Mouse (Mus musculus) limb, embryonic 15.5 days (tissue): ENCODE measurements around the gene Rabgap1l. TPM values are rescaled to one million over a fixed set of nuclear protein-coding genes. Genes with fewer than 3 reads are reported as not detected.

Experiments used
- ATAC-seq: fragments of 200-750 bp; cut with Nextera tagmentation; 2 replicates; pipeline ENCODE4 v1.8.0; 2017; ENCODE audit warnings: low read depth, moderate TSS enrichment; ENCODE audit not compliant: insufficient number of reproducible peaks, low FRiP score, low TSS enrichment
- H3K27ac ChIP-seq: fragments of 300-500 bp; sonication (generic); 2 replicates; pipeline ENCODE4 v1.5.1; 2015; ENCODE audit warnings: moderate library complexity, mild to moderate bottlenecking, inconsistent platforms
- H3K27me3 ChIP-seq: fragments of 300-500 bp; sonication (generic); 2 replicates; pipeline ENCODE4 v1.6.1; 2015; ENCODE audit warnings: inconsistent platforms
- H3K36me3 ChIP-seq: fragments of 300-500 bp; sonication (generic); 2 replicates; pipeline ENCODE4 v1.6.1; 2015; ENCODE audit warnings: inconsistent platforms
- H3K4me1 ChIP-seq: fragments of 300-500 bp; sonication (generic); 2 replicates; pipeline ENCODE4 v1.6.1; 2015; ENCODE audit warnings: inconsistent platforms
- H3K4me2 ChIP-seq: fragments of 300-500 bp; sonication (generic); 2 replicates; pipeline ENCODE4 v1.6.1; 2015; ENCODE audit warnings: mild to moderate bottlenecking, inconsistent platforms
- H3K4me3 ChIP-seq: fragments of 300-500 bp; sonication (generic); 2 replicates; pipeline ENCODE4 v1.5.1; 2015; ENCODE audit warnings: mild to moderate bottlenecking, inconsistent platforms
- H3K9ac ChIP-seq: fragments of 300-500 bp; sonication (generic); 2 replicates; pipeline ENCODE4 v1.6.1; 2015; ENCODE audit warnings: inconsistent platforms
- H3K9me3 ChIP-seq: fragments of 300-500 bp; sonication (generic); 2 replicates; pipeline ENCODE4 v1.6.1; 2016; ENCODE audit warnings: inconsistent platforms
- WGBS: fragments of 180-500 bp; shearing (Covaris S2); methylation state at CpG from one replicate; pipeline ENCODE4 v1.1.7; 2015; 5-methylcytosine and 5-hydroxymethylcytosine counted together
- polyA plus RNA-seq: library from polyadenylated mRNA; unstranded; fragments of >200 nt; fragmentation: Nextera tagmentation; extraction: Ambion mirVana; gene quantifications from 2 replicates; pipeline ENCODE4 v1.2.1, GENCODE M21; 2015

The Rabgap1l gene
- polyA plus RNA-seq, 1 experiment from 2014 or later = 19.6 TPM

GRCm38 (mm10) chr1:160232113-160232512 is 560.9 kb downstream of the Rabgap1l start:
- H3K9ac ChIP-seq = no peak overlapping the region
- ATAC-seq = no peak
- peaks cover 10% of the 10 kb centered on the region; the same call in 1 of the 2 replicates for H3K4me1 ChIP-seq
- WGBS = 80% methylated on average over 3 of the region's 3 CpGs
- no peak overlapping the region for H3K4me3 ChIP-seq
- no peak overlapping the region for H3K4me2 ChIP-seq
- no peaks in the 10 kb centered on the region for H3K9me3 ChIP-seq
- no peak overlapping the region for H3K27ac ChIP-seq
- no peaks in the 10 kb centered on the region for H3K27me3 ChIP-seq
- H3K36me3 ChIP-seq = no peaks in the 10 kb centered on the region

- WGBS = 18% methylated on average over 4 of the region's 4 CpGs
- no peaks in the 10 kb centered on the region for H3K36me3 ChIP-seq
- H3K27ac ChIP-seq = no peak overlapping the region
- ATAC-seq = no peak
- peaks cover 10% of the 10 kb centered on the region; the same call in 1 of the 2 replicates for H3K4me1 ChIP-seq
- H3K4me2 ChIP-seq = no peak overlapping the region
- H3K4me3 ChIP-seq = no peak overlapping the region
- no peaks in the 10 kb centered on the region for H3K27me3 ChIP-seq
- H3K9me3 ChIP-seq = no peaks in the 10 kb centered on the region
- no peak overlapping the region for H3K9ac ChIP-seq
Measured at GRCm38 (mm10) chr1:160231013-160231412, 562.0 kb downstream of the Rabgap1l start.

GRCm38 (mm10) chr1:160227850-160228249 is 565.2 kb downstream of the Rabgap1l start:
- Histone ChIP-seq H3K9ac (no peak overlapping the region), H3K27me3 (no peaks in the 10 kb centered on the region), H3K36me3 (0 out of 2 replicates have a peak, but pooled peaks cover 4% of the 10 kb centered on the region), H3K27ac (no peak overlapping the region), H3K4me2 (no peak overlapping the region), H3K9me3 (no peaks in the 10 kb centered on the region), H3K4me1 (0 out of 2 replicates have a peak, but pooled peaks cover 3% of the 10 kb centered on the region), H3K4me3 (no peak overlapping the region)
- ATAC-seq = no peak

- 87% methylated on average over 4 of the region's 4 CpGs for WGBS
- Histone ChIP-seq H3K9me3 (no peaks in the 10 kb centered on the region), H3K4me3 (no peak overlapping the region), H3K9ac (no peak overlapping the region), H3K4me2 (no peak overlapping the region), H3K27ac (no peak overlapping the region), H3K4me1 (0 out of 2 replicates have a peak, but pooled peaks cover 3% of the 10 kb centered on the region), H3K36me3 (0 out of 2 replicates have a peak, but pooled peaks cover 4% of the 10 kb centered on the region), H3K27me3 (no peaks in the 10 kb centered on the region)
- no peak for ATAC-seq
Measured at GRCm38 (mm10) chr1:160227196-160227595, 565.8 kb downstream of the Rabgap1l start.

- ATAC-seq = no peak
- Histone ChIP-seq H3K27ac (no peak overlapping the region), H3K4me3 (no peak overlapping the region), H3K9me3 (no peaks in the 10 kb centered on the region), H3K27me3 (no peaks in the 10 kb centered on the region), H3K36me3 (0 out of 2 replicates have a peak, but pooled peaks cover 4% of the 10 kb centered on the region), H3K4me1 (no peaks in the 10 kb centered on the region), H3K9ac (no peak overlapping the region), H3K4me2 (no peak overlapping the region)
- WGBS = 34% methylated on average over 2 of the region's 2 CpGs
Measured at GRCm38 (mm10) chr1:160224093-160224492, 568.9 kb downstream of the Rabgap1l start.

- no peak overlapping the region for H3K4me3 ChIP-seq
- H3K27me3 ChIP-seq = no peaks in the 10 kb centered on the region
- no peak overlapping the region for H3K27ac ChIP-seq
- no peaks in the 10 kb centered on the region for H3K4me1 ChIP-seq
- no peak overlapping the region for H3K4me2 ChIP-seq
- no peak overlapping the region for H3K9ac ChIP-seq
- ATAC-seq = no peak
- no peaks in the 10 kb centered on the region for H3K9me3 ChIP-seq
- 83% methylated on average over 3 of the region's 3 CpGs for WGBS
- no peaks in the 10 kb centered on the region for H3K36me3 ChIP-seq
Measured at GRCm38 (mm10) chr1:160217898-160218297, 575.1 kb downstream of the Rabgap1l start.

- ATAC-seq = no peak
- H3K27ac ChIP-seq = no peak overlapping the region
- H3K27me3 ChIP-seq = no peaks in the 10 kb centered on the region
- no peak overlapping the region for H3K9ac ChIP-seq
- H3K4me1 ChIP-seq = peaks cover 11% of the 10 kb centered on the region
- WGBS = 92% methylated on average over 7 of the region's 7 CpGs
- no peaks in the 10 kb centered on the region for H3K9me3 ChIP-seq
- no peak overlapping the region for H3K4me2 ChIP-seq
- no peak overlapping the region for H3K4me3 ChIP-seq
- H3K36me3 ChIP-seq = no peaks in the 10 kb centered on the region
Measured at GRCm38 (mm10) chr1:160214171-160214570, 578.8 kb downstream of the Rabgap1l start.

GRCm38 (mm10) chr1:160212703-160213669 is 580.0 kb downstream of the Rabgap1l start, which contains the start of gene Cacybp:
Gene Cacybp (minus strand): TSS chr1:160212875.
- H3K27me3 ChIP-seq = no peaks in the 10 kb centered on the region
- H3K4me1 ChIP-seq = peaks cover 11% of the 10 kb centered on the region
- peak within 1 kb of the TSS; percentile 100 for H3K27ac ChIP-seq
- WGBS = under 1% methylated on average over 76 of the region's 76 CpGs
- peak within 1 kb of the TSS; percentile 59 for H3K4me2 ChIP-seq
- no peaks in the 10 kb centered on the region for H3K36me3 ChIP-seq
- H3K9ac ChIP-seq = peak within 1 kb of the TSS; percentile 89
- no peaks in the 10 kb centered on the region for H3K9me3 ChIP-seq
- peak within 1 kb of the TSS; percentile 92 for H3K4me3 ChIP-seq
- ATAC-seq = peak; percentile 99

- no peaks in the 10 kb centered on the region for H3K27me3 ChIP-seq
- WGBS = under 1% methylated on average over 45 of the region's 45 CpGs
- peaks cover 7% of the 10 kb centered on the region for H3K36me3 ChIP-seq
- peak overlapping the region; percentile 89 for H3K9ac ChIP-seq
- peak; percentile 60; the same call in 1 of the 2 replicates for ATAC-seq
- peak overlapping the region; percentile 100 for H3K27ac ChIP-seq
- peaks cover 11% of the 10 kb centered on the region for H3K4me1 ChIP-seq
- peak overlapping the region; percentile 59 for H3K4me2 ChIP-seq
- peak overlapping the region; percentile 92 for H3K4me3 ChIP-seq
- H3K9me3 ChIP-seq = no peaks in the 10 kb centered on the region
Measured at GRCm38 (mm10) chr1:160212123-160212691, 580.8 kb downstream of the Rabgap1l start.

GRCm38 (mm10) chr1:160211597-160212122 is 581.4 kb downstream of the Rabgap1l start:
- Histone ChIP-seq H3K36me3 (peaks cover 13% of the 10 kb centered on the region), H3K4me3 (peak overlapping the region; percentile 92), H3K4me1 (peaks cover 11% of the 10 kb centered on the region), H3K9ac (peak overlapping the region; percentile 89), H3K27me3 (no peaks in the 10 kb centered on the region), H3K4me2 (peak overlapping the region; percentile 59), H3K9me3 (no peaks in the 10 kb centered on the region), H3K27ac (peak overlapping the region; percentile 100; the same call in 1 of the 2 replicates)
- ATAC-seq = no peak
- 2% methylated on average over 8 of the region's 8 CpGs for WGBS

- H3K27ac ChIP-seq = no peak overlapping the region
- WGBS = 54% methylated on average over 3 of the region's 3 CpGs
Measured at GRCm38 (mm10) chr1:160210566-160210965, 582.4 kb downstream of the Rabgap1l start.

More at GRCm38 (mm10) chr1:160210566-160210965, 582.4 kb downstream of the Rabgap1l start:
- H3K27me3 ChIP-seq = no peaks in the 10 kb centered on the region
- H3K9me3 ChIP-seq = no peaks in the 10 kb centered on the region
- H3K4me3 ChIP-seq = peak overlapping the region; percentile 92
- H3K4me2 ChIP-seq = peak overlapping the region; percentile 59
- no peak for ATAC-seq
- H3K9ac ChIP-seq = no peak overlapping the region
- peaks cover 23% of the 10 kb centered on the region for H3K36me3 ChIP-seq
- H3K4me1 ChIP-seq = peaks cover 11% of the 10 kb centered on the region
